Mouse (Mus musculus) ovary, adult 10 weeks (tissue): ENCODE measurements around the gene BC107364. TPM values are rescaled to one million over a fixed set of nuclear protein-coding genes. Genes with fewer than 3 reads are reported as not detected.

Experiments
- polyA plus RNA-seq: library from polyadenylated mRNA; stranded (reverse); fragments of 350-450 nt; fragmentation: Illumina TruSeq; extraction: RNeasy Lipid Tissue Mini Kit (QIAGEN cat#74804); gene quantifications from one replicate; pipeline ENCODE4 v1.2.3, GENCODE M21; 2014

Gene BC107364
- polyA plus RNA-seq = not detected

GRCm38 (mm10) chr3:96452262-96452661 is at the start of gene BC107364:
TSS of gene BC107364 (minus strand) at chr3:96452306.

Other genes starting within 250 kb of the BC107364 start
- 3.5 TPM for gene Bola1, start 232.6 kb downstream of the BC107364 start, polyA plus RNA-seq
- not detected for gene Hist2h2ab, start 232.4 kb downstream of the BC107364 start, polyA plus RNA-seq
- gene Hist2h2ac, start 231.4 kb downstream of the BC107364 start, polyA plus RNA-seq = not detected
- gene Hist2h2be, start 231.2 kb downstream of the BC107364 start, polyA plus RNA-seq = 23.4 TPM
- gene Hist2h3c2, start 213.2 kb downstream of the BC107364 start, polyA plus RNA-seq = 1.5 TPM
- gene Hist2h2aa2, start 212.0 kb downstream of the BC107364 start, polyA plus RNA-seq = not detected
- gene Hist2h2aa1, start 206.8 kb downstream of the BC107364 start, polyA plus RNA-seq = not detected
- 26.3 TPM for gene Hist2h3c1, start 205.6 kb downstream of the BC107364 start, polyA plus RNA-seq
- not detected for gene Hist2h4, start 189.0 kb downstream of the BC107364 start, polyA plus RNA-seq
- gene Hist2h3b, start 183.7 kb downstream of the BC107364 start, polyA plus RNA-seq = not detected
- not detected for gene Hist2h2bb, start 182.6 kb downstream of the BC107364 start, polyA plus RNA-seq
- gene Fcgr1, start 158.3 kb downstream of the BC107364 start, polyA plus RNA-seq = 1.3 TPM
- gene Hfe2, start 72.9 kb upstream of the BC107364 start, polyA plus RNA-seq = 0.29 TPM
- 596 TPM for gene Txnip, start 105.7 kb upstream of the BC107364 start, polyA plus RNA-seq
- not detected for gene Gm16253, start 124.7 kb upstream of the BC107364 start, polyA plus RNA-seq
- 90.1 TPM for gene Polr3gl, start 141.9 kb upstream of the BC107364 start, polyA plus RNA-seq
- gene Ankrd34a, start 144.3 kb upstream of the BC107364 start, polyA plus RNA-seq = not detected
- 92.1 TPM for gene Lix1l, start 148.8 kb upstream of the BC107364 start, polyA plus RNA-seq
- 56.2 TPM for gene Rbm8a, start 177.6 kb upstream of the BC107364 start, polyA plus RNA-seq
- 19.8 TPM for gene Pex11b, start 183.1 kb upstream of the BC107364 start, polyA plus RNA-seq
- not detected for gene Gm42957, start 183.2 kb upstream of the BC107364 start, polyA plus RNA-seq
- gene Itga10, start 193.3 kb upstream of the BC107364 start, polyA plus RNA-seq = 0.54 TPM
- 1.1 TPM for gene Ankrd35, start 217.8 kb upstream of the BC107364 start, polyA plus RNA-seq
- gene Pias3, start 244.1 kb upstream of the BC107364 start, polyA plus RNA-seq = 5.3 TPM